Mouse (Mus musculus): Measurements from ENCODE around the gene Zfp592.

Zfp592 gene

DNA sequence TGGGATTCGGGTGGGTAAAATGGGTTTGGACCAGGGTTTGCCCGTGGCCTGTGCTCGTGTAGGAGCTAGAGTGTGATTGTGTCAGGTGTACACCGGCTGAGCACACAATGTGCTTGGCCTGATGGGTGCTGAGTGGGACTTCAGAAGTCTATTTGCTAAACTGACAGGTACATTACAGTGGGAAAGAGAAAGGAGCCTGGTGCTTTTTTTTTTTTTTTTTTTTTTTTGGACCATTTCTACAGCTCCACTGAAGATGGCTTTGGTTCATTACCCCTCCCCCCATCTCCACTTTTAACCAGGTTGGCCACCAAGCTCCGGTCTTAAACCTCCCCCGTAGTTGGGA is 1.2 kb downstream of the Zfp592 start:
- peak in 1 of 2 experiments; percentile 30 for DNase-seq

DNA sequence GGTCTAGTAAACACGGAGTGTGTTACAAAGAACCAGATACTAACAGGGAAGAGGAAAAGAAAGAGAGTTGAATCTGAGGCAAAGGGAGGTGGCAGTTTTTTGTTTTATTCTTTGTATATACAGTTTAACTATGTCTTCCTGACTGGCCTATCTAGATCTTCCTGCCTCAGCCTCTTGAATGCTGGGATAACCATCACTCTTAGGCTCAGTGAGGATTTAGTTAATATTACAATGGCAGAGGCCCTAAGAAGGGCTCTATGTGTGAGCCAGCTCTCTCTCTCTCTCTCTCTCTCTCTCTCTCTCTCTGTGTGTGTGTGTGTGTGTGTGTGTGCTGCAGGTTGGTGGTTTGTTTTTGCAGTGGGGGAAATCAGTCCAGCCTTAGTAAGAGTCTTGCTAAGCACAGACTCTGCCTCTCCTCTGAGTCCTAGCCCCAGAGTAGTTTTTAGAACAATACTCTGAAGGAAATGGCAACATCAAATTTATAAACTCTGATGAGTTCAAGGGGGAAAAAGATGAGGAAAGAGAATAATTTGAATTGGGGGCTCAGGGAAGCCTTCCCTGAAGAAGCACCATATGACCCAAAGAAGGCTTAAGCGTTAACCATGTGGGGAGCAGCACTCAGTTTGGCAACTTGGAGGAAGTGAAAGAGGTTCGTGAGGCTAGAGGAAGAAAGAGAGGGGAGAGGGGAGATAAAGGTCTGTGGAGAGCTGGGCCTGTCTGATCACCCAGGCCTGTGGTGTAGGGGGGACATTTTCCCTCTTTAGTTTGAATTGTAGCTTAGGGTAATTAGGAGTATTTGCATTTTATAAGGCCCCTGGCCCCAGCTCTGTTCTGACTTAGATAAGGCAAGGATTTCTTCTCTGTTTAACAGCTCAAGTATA is 2.0 kb downstream of the Zfp592 start:
- DNase-seq, result peak; percentile 54 to 58

DNA sequence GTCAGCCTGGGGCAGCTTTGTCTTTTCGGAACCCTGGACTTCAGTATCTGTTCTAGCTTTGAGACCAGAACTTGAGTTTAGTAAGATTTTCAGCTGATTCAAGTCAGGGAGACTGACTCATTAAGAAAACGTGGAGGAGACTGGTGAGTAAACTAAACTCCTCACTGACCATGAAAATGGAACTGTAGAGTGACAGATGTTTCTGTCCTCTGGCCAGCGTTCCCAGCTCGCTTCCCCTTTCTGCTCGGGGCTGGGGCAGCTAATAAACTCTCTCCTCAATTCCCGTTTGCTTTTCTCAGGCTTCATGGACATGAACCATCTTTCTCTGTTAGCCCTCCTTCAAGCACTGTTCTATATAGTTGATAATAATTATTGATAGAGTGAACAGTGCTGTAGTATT is 4.3 kb downstream of the Zfp592 start:
- DNase-seq, result peak; percentile 61 to 62

DNA sequence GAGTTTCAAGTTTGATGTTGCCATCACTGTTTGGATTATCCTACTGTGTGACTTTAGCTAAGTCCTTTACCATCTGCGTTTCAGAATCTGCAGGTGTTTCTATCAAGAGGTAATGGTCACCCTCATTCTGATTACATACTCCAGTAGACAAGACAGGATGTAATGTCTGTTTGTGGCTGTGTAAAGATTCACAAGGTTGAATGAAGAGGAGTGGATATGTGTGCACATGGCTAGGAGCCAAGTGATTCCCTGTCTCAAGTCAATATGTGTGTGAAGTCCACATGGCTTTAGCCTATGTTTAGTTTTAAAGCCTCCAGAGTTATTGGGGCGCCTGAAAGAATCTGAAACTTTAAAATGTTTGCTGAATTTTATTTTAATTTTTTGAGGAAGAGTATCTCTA is 6.1 kb downstream of the Zfp592 start:
- DNase-seq, result no peak

DNA sequence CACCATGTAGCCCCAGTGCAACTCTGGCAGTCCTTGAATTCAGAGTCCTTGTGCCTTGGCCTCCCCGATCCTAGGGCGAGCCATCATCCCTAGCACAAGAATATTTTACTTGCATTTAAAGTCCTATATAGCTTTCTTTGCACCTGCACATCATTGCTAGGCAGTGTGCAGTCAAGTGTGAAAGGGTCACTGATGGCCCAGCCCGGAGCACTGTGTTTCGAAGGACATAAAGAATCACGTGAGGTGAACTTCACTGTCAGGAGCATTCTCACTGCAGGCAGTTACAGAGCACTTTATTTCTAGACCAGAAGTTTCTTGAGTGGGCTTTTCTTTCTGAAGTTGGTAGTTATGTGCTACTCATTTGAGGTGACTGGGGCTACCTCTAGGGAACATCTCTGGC is 8.4 kb downstream of the Zfp592 start:
- no peak for DNase-seq

DNA sequence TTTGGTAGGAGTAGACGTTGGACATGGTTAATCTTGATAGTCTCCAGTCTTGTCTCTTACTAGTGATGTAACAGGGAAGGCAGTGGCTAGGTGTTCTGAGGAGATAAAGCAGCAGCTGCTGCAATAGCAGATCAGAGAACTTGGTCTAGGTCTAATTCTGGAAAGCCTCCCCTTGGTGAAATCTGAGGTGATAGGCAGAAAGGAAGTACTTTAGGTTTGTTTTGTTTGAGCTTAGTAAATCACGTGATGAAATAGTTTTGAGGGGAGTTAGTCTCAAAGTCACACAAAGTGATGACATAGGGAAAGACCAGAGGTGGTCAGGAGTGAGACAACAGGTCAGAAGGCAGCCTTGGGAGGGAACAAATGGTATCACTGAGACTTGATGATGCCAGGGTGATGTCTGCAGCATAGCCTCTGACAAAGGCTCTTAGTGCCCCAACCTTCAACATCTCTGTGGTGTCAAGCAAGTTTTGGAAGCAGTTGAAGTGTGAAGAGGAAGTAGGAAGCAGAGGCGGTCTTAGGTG is 11.1 kb downstream of the Zfp592 start:
- peak; percentile 50 to 51 for DNase-seq

DNA sequence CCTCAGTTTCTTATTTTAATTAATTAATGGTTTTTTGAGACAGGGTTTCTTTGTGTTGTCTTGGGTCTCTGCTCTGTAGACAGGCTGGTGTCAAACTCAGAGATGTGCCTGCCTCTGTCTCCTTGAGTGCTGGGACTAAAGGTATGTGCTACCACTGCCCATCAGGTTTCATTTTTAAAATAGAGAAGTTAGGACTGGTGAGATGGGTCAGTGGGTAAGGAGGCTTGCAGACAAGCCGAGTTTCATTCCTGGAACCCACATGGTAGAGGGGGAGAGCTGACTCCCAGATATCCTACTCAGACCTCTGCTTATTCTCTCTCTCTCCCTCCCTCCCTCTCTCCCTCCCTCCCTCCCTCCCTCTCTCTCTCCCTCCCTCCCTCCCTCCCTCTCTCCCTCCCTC is 12.5 kb downstream of the Zfp592 start:
- no peak for DNase-seq

DNA sequence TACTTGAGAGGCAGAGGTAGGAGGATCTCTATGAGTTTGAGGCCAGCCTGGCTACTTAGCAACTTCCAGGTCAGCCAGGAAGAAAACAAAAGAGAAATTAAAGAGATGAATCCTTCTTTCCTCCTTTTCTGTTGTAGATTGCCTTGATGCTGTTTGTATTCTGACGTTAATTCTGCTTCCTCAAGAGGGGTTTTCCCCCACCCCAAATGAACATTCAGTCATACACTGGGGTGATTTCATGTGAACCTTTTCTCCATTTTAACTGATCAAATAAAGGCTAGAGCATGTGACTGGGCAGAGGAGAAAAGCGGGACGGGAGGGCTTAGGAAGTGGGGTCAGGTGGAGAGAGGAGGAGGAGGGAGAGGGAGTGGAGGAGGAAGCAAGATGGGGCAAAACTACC is 14.8 kb downstream of the Zfp592 start:
- no peak for DNase-seq

DNA sequence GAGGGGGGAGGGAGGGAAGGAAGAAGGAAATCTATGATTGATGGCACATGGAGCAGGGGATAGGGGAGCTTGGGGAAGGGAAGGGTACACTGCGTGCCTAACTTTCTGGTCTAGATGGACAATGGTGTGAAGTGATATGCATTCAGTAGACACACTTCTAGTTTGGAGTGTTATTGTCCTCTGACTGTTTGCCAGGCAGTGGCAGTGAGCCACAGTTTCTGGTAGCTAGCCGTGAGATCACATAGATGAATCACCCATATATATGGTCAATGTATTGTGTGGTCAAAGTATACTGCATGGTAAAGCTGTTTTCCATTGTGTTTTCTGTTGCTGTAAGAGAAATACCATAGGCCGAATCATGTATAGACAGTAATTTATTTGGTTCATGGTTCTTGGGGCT is 18.1 kb downstream of the Zfp592 start:
- no peak for DNase-seq

DNA sequence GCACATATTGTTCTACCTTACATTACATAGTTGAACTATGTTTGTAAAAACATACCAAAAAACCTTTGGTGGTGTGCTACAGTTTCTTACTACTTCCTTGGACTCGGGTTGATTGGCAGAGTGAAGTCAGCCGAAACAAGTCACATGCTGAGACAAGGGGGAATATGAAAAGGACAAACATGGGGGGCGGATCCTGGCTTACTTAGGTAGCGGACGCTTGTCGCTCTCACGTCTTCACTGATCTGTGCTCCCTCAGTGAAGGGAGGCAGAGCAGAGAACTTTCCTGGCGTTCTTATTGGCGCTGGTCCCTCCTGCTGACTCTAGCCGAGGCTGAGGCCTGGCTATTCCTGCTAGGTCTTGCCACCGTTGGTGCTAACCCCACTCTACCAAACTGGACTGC is 26.8 kb downstream of the Zfp592 start:
- no peak for DNase-seq

DNA sequence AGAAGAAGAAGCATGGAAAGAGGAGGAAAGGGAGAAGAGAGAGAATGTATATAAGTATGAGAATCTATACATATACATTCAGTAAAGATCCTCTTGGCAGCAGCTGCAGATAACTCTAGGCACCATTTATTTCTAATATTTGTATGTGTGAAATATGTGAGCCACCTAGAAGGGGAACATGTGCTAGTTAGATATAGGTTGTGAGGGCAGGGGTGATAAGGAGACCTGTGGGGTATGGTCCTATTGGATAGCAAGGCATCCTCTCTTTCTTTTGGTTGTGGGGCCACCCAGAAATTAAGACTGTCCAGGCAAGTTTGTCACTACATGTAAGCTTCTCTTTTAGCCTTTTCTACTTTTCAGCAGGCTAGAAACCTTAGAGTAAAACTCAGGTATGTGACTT is 29.2 kb downstream of the Zfp592 start:
- no peak for DNase-seq

DNA sequence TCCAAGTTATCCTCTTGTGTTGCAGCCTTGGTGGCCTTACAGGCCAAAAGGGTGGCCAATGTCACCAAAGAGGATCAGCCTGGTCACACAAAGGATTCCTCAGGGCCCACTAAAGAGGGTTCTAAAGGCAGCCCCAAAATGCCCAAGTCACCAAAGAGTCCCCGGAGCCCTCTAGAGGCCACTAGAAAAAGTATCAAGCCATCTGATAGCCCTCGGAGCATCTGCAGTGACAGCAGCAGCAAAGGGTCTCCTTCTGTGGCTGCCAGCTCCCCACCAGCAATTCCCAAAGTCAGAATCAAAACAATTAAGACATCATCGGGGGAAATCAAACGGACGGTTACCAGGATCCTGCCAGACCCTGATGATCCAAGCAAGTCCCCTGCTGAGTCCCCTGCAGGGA is 30.6 kb downstream of the Zfp592 start:
- DNase-seq, result peak; percentile 42 to 47

DNA sequence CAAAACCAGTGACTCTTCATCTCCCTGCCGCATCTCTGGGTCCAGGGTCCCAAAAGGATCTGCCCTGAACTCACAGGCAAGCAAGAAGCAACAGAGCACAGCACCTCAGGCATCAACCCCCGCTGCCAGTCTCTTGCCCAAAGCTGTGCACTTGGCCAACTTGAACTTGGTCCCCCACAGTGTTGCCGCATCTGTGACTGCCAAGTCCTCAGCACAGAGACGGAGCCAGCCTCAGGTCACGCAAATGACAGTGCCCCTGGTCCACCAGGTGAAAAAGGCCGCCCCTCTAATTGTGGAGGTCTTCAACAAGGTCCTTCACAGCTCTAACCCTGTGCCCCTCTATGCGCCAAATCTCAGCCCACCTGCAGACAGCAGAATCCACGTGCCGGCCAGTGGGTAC is 31.2 kb downstream of the Zfp592 start:
- no peak for DNase-seq

DNA sequence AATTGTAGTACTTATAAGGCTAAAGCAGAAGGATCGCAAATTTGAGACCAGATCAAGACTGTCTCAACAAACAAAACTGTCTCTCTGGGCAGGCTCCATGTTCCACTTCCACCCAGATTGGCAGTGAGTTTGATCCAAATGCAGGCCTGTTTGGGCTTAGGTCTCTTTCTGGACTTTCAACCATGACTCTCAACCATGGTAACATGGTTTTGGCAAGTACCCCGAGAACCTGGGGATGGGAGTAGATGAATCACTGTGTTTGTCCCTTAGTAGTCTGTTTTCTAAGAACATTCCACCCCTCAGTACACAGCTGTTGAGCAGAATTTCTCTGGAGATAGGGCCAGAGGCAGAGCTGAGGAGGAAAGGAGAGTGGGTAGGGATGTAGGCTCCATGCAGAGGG is 32.3 kb downstream of the Zfp592 start:
- DNase-seq, result no peak

DNA sequence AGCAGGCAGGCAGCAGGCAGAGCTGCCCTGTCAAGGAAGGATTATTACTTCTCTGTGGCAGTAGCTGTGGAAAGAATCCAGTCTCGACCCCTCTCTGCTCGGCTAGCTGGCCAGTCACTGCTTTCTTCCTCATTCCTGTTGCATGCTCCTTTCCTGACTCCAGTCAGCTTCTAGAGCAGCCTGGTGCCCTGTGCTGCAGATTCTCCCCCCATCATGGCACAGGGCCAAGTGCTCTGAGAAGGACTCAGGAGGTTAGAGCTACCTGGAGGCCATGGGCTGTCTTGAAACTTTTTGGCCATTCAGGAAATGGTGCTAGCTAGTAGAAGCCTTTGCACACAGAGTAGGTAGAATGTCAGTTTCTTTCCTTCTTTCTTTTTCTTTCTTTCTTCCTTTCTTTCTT is 46.2 kb downstream of the Zfp592 start:
- no peak for DNase-seq

DNA sequence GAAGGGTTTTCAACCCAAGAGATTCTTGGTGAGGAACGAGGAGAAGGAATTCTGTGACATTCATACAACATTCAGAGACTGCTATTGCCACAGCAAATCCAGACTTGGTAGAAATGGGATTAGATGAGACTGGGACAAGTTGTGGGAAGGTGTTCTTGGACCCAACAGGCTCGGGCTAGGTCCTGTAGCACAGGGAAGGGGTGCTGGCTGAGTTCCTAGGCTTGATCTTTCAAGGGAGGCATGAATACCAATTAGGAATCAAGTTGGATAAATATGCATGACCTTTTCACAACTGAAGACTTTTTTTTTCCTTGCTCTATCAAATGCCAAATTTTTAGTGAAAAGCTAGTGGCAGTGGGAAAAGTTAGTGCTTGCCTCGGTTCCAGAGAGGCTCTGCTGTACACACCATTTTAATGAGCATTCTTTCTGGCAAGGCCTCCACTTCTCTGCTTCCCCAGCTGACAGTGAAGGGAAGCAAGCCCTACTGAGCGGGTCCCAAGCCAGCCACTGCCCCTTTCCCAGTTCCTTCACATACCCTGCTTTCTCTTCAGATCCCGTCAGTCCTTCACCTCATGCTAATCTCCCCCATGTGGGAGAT is 49.6 kb downstream of the Zfp592 start:
- DNase-seq, result no peak

DNA sequence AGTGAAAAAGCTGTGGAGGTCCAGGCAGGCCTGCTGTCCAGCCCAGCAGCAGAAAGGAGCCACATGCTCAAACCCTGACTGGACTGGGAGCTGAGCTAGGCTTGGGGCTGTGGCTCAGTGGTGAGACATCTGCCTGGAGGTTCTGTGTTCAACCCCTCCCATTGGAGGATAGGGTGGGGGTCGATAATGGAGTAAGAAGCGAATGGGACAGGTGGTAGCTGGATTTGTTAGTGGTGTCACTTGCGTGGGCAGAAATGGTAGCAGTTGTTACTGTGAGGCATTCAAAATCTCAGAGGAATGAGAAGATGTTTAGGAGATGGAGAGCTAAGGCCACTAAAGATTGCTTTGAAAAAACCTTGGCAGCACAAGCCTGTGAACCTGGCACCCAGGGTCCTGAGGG is 54.4 kb downstream of the Zfp592 start:
- no peak for DNase-seq

DNA sequence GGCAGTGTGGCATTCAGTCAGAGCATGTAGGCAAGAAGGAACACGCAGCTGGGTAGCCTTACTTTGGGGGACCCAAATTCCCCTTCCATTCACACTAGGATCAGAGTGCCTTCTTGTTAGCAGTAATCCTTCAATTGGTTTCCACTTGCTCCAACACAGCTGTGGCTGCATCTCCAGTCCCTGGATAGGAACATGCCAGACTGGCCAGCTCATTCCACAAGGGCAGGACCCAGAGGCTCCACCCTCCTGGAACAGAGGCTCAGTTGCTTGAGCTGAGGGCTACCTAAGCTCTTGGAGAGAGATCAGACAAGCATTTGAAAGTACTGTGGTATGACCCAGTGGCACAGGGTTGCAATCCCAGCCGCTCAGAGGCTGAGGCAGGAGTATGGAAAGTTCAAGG is 55.0 kb downstream of the Zfp592 start:
- DNase-seq, result no peak

DNA sequence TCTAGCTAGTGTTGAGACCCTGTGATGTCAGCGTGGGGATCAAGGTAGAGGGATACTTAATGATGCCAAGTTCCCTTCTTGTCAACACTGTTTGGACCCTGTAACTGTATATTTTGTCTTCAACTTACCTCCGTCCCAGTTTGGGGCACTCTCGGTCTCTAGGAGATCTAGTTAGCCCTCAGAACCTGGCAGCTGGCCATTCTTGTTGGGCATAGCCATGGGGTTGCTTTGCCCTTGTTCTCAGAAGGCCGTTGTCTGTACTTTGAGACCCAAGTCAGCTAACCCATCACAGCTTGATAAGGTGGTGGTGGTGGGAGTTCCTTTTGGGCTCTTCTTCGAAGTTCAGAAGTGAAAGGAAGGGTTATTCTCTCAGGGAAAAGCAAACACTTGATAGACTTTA is 56.5 kb downstream of the Zfp592 start:
- no peak for DNase-seq

DNA sequence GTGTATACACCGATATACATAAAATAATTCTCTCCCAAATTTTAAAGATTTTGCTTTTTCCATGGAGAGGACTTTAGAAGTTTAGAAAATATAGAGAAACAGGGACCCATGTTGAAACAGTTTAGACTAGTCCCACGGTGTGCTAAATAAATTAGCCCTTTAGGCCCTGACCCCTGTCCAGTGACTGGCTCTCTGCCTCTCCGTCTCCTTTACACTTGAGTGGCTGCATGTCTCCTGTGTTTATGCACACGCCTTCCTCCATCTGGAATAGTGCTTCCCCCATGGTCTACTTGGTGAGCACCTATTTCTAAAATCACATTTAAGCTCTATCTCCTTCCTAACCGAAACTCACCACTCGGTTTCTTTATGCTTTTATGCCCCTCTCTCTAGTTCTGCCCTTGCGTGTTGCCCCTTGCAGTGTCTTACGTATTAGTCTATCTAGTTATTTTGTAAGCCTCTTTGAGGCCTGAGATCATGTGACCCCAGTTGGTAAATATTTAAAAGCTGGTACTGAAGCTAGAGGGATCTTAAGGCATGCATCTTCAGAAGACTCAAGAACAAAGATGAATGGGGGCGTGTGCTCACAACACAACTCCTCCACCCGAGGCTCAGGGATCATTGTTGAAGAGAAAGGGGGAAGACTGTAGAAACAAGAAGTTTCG is 62.4 kb downstream of the Zfp592 start:
- DNase-seq, result no peak

DNA sequence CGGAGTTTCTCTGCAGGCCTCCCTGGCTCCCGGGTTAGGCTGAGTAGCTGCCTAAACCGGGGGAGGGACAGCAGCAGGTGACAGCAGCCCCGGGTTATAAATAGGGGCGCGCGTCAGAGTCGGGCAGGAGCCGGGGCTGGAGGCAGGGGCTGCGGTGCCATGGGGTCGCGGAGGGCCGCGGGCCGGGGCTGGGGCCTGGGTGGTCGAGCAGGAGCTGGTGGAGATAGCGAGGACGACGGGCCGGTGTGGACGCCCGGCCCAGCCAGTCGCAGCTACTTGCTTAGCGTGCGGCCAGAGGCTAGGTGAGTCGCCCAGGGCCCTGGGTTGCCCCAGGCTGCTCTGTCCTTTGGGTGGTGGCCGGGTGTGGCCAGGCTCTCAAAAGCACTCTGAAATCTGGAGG is 64.0 kb downstream of the Zfp592 start, which contains the start of gene Alpk3:
Gene Alpk3 (plus strand): TSS at position 130 of the 400 bp plus-strand sequence.
- DNase-seq, result no peak

DNA sequence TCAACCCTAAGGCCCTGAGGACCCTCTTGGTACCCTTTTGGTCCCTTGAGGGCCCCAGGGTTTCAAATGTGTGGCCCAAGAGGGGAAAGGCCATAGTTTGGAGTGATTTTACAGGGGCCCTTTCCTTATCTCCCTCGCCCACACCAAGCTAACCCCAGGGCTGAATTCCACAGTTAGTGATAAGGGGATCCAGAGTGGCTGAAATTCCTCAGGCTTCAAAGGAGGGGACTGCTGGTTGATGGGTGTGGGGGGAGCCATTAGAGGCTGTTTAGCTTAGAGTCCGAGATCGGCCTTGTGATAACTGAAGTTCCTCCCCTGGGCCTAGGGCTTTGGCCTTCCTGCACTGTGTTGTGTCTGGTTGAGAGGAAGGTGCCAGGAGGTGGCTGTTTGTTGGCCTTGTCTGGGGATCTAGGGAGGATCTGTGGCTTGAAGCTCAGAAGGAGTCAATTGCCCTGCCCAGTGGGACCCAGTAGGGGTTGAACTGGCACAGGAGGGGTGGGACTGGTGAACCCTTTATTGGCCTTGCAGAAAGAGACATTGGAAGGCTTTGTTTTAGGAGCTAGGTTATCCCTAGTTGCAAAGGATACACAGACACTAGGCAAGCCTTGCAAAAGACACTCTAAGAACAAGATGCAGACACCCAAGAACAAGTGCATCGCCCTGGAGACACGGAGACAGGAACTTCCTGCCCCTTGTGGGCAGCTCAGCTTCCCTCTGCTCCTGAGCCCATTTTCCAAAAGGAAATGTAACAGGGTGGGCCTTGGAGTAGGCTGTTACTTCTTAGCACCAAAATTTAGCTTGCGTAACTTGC is 64.6 kb downstream of the Zfp592 start:
- DNase-seq, result no peak

DNA sequence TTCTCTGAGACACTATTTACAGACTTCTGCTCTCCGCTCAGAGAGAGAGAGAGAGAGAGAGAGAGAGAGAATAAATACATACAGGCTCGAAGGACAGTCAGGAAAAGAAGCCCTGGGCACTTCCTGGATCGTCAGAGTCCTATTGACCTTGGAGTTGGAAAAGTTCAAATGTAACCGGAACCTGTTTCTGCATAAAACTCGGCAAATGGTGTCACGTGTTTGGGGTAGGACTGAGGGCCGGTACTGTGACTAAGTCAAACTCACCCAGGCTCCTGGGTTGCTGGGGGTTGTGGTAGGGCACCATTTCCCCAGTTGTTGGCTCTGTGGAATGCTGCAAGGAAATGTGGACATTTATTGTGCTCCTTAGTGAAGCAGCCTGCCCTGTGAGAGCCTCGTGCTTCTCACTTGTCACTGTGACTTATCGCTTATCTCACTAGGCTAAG is 65.3 kb downstream of the Zfp592 start:
- DNase-seq, result no peak

All from B cell, adult 2 months (primary cell).